Mouse (Mus musculus) C2C12 (cell line): Measurements from ENCODE around the gene Ppp2r3a. TPM values are rescaled to one million over a fixed set of nuclear protein-coding genes. Genes with fewer than 3 reads are reported as not detected.

Experiments used
- H3K27me3 ChIP-seq: one replicate; pipeline ENCODE4 v1.6.1; 2011; ENCODE audit not compliant: control insufficient read depth, insufficient read depth, insufficient read length
- H3K36me3 ChIP-seq: one replicate; pipeline ENCODE4 v1.6.1; 2011; ENCODE audit not compliant: control insufficient read depth, insufficient read depth
- H3K4me3 ChIP-seq: one replicate; pipeline ENCODE4 v1.5.1; 2011; ENCODE audit warnings: mild to moderate bottlenecking, control low read depth; ENCODE audit not compliant: poor library complexity, insufficient read depth, severe bottlenecking
- H3K79me2 ChIP-seq: one replicate; pipeline ENCODE4 v1.6.1; 2011; ENCODE audit not compliant: control insufficient read depth, insufficient read depth
- H3K79me3 ChIP-seq: one replicate; pipeline ENCODE4 v1.6.1; 2011; ENCODE audit warnings: low read depth, control low read depth
- H3ac ChIP-seq: one replicate; pipeline ENCODE3; 2011; ENCODE audit warnings: low read depth; ENCODE audit not compliant: control insufficient read depth, insufficient read length
- CEBPB ChIP-seq: IDR thresholded peaks from one replicate; pipeline ENCODE4 v1.6.1; 2011; ENCODE audit warnings: low read depth, mild to moderate bottlenecking, control low read depth, moderate library complexity
- CTCF ChIP-seq: IDR thresholded peaks from one replicate; pipeline ENCODE4 v1.5.1; 2011; ENCODE audit not compliant: control insufficient read depth, insufficient read depth, insufficient read length
- FOSL1 ChIP-seq: IDR thresholded peaks from one replicate; pipeline ENCODE4 v1.8.0; 2011; ENCODE audit warnings: mild to moderate bottlenecking, low read length; ENCODE audit not compliant: poor library complexity, insufficient read depth, severe bottlenecking
- MAX ChIP-seq: IDR thresholded peaks from one replicate; pipeline ENCODE4 v1.6.1; 2011; ENCODE audit warnings: mild to moderate bottlenecking, control low read depth
- MYOD1 ChIP-seq: IDR thresholded peaks from one replicate; pipeline ENCODE4 v1.6.1; 2011; ENCODE audit warnings: low read depth; ENCODE audit not compliant: control insufficient read depth, insufficient read length
- MYOG ChIP-seq: IDR thresholded peaks from one replicate; pipeline ENCODE4 v1.6.1; 2011; ENCODE audit not compliant: control insufficient read depth, insufficient read length; ENCODE audit errors: extremely low read depth
- USF1 ChIP-seq: IDR thresholded peaks from one replicate; pipeline ENCODE4 v1.6.1; 2011; ENCODE audit warnings: low read depth, mild to moderate bottlenecking, control low read depth, moderate library complexity
- polyA plus RNA-seq: library from polyadenylated mRNA; unstranded; fragments of >200 nt; fragmentation: generic; extraction: Trizol; gene quantifications from one replicate; pipeline ENCODE4 v1.2.1, GENCODE M21; 2012; ENCODE audit warnings: missing spikeins

Gene Ppp2r3a
- polyA plus RNA-seq, 1 experiment, result 2.4 TPM

DNA sequence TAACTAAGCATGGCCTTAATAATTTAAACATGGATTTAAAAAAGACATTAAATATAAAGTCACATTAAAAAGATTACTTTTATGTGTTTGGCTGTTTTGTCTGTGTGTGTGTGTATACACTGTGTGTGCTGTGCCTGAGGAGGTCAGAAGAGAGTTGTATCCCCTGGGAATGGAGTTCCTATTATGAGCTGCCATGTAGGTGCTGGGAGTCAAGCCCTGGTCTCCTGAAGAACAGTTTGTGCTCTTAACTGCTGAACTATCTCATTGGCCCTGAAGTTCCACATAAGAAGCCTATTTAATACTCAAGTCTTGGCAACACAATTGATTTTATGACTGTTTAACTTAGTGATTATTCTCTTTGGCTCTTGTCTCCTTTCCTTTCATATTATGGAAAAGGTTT lies 174.1 kb downstream of the Ppp2r3a start:
- TF ChIP-seq USF1 (no peak), MAX (no peak), FOSL1 (no peak), CEBPB (no peak), MYOG (no peak), MYOD1 (no peak), CTCF (no peak)
- Histone ChIP-seq H3K79me3 (peaks cover 79% of the 10 kb centered on the region), H3K4me3 (peak overlapping the region; percentile 78), H3K27me3 (no peaks in the 10 kb centered on the region), H3K79me2 (peaks cover 81% of the 10 kb centered on the region), H3K36me3 (peaks cover 24% of the 10 kb centered on the region), H3ac (no peak overlapping the region)

DNA sequence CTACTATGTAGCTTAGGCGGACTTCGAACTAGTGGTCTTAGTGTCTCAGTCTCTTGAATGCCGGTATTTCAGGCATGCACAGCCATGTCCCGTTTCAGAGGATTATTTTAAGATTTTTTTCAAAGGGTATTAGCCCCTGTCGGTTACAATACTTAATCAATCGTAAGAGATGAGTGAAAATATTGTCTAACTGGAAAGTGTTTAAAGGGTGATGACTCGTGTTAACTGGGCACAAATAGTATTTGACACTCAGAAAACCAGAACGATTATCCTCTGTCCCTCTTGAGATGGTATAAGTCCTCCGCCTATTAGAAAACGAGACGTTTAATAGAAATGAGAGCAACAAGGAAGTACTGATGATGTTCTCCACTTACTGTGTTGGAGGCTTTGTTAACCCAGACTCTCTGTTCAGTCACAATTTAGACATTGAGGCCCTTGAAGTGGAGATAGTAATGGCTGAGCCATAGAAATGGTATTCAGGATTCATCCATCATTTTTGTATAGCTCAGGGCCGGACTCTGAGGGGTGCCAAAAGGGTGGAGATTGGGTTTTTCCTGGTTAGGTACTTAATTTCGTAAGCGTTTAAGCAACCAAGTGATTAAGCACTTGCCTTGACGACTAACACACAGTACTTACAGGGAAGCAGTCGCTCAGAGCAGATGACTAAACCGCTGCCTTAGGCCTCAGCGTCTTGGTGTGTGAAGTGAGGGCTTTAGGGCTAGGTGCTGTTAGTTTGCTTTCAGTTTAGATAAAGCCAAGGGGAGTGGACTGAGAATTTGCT lies 175.3 kb downstream of the Ppp2r3a start:
- TF ChIP-seq MYOG (no peak), CEBPB (no peak), MAX (no peak), CTCF (no peak), FOSL1 (no peak), USF1 (no peak), MYOD1 (no peak)
- Histone ChIP-seq H3K36me3 (peaks cover 16% of the 10 kb centered on the region), H3K4me3 (peak overlapping the region; percentile 78), H3K79me3 (peaks cover 67% of the 10 kb centered on the region), H3ac (peak overlapping the region; percentile 41), H3K79me2 (peaks cover 69% of the 10 kb centered on the region), H3K27me3 (no peaks in the 10 kb centered on the region)

DNA sequence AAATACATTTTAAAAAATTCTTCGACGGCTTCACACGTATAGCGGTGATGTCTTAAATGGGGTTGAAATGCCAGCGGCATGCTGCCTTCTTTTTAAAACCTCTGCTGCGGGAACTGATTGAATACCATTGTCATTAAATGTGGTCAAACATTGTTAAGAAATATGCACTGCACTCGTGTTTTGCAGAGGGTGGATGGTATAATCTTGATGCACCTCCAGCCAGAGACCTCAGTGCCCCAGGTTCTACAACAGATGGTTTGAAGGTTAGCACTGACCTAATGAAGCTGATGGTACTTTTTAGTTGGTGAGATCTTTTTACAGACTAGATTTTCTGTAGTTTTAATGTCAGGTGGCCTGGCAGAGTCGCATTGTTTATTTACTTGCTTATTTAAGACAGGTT lies 175.9 kb downstream of the Ppp2r3a start:
- Histone ChIP-seq H3K36me3 (peaks cover 16% of the 10 kb centered on the region), H3K4me3 (peak overlapping the region; percentile 78), H3K79me3 (peaks cover 61% of the 10 kb centered on the region), H3K79me2 (peaks cover 63% of the 10 kb centered on the region), H3K27me3 (no peaks in the 10 kb centered on the region), H3ac (peak overlapping the region; percentile 22)
- no peak for TF ChIP-seq FOSL1
- TF ChIP-seq CEBPB, result no peak
- TF ChIP-seq USF1, result no peak
- no peak for TF ChIP-seq MYOD1
- no peak for TF ChIP-seq CTCF
- no peak for TF ChIP-seq MAX

DNA sequence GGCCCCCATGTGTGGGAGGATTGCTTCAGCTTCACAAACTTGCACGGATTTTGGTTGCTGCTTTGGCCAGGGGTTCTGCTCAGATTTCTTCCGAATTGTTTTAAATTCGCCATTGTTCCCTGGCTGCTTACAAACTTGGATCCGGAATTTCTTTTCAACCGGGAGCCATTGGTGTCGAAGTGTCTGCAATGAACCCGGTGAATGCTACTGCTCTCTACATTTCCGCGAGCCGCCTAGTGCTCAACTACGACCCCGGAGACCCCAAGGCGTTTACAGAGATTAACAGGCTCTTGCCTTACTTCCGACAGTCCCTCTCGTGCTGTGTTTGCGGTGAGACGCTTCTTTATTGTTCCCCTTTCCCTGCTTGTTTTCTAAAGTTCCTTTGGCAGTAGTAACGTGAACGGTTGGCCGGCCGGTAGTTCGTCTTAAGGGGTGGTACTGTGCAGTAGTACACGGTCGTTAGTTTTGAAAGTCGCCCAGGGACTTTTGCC lies 176.5 kb downstream of the Ppp2r3a start:
- H3K27me3 ChIP-seq, result no peaks in the 10 kb centered on the region
- peaks cover 56% of the 10 kb centered on the region for H3K79me3 ChIP-seq
- TF ChIP-seq FOSL1 (no peak), CEBPB (no peak), MYOG (no peak), CTCF (no peak), MYOD1 (no peak), MAX (no peak), USF1 (no peak)

DNA sequence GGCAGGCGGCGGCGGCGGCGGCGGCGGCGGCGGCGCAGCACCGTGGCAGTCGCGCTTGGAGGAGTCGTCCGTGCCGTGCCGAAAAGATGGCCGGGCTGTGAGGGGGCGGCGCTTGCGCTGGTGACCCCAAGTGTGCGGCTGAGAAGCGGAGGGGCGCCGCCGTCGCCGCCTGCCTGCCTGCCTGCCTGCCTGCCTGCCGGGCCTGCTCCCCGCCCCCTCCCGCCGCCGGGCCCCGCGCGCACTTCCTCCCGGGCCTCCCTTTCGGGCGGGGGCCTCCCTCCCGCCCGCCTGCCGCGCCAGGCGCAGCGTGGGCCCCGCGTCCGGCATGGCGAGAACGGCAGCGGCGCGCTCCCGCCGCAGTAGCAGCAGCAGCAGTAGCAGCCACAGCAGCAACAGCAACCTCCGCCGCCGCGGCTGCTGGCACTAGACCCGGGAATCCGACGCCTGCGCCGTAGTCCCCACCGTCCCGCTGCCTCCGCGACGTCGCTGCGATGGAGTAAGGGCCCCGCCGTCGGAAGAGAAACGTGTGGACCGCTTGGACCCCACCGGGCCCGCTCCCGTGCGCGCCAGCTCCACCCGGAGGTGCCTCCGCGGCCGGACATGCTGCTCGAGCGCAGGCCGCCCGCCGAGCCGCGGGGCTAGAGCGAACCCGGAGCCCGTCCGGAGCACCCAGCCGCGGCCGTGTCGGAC lies 177.1 kb downstream of the Ppp2r3a start:
- Histone ChIP-seq H3K36me3 (peaks cover 16% of the 10 kb centered on the region), H3K79me2 (peaks cover 51% of the 10 kb centered on the region), H3ac (peak overlapping the region; percentile 96), H3K4me3 (peak overlapping the region; percentile 78), H3K27me3 (no peaks in the 10 kb centered on the region), H3K79me3 (peaks cover 49% of the 10 kb centered on the region)
- TF ChIP-seq MYOD1 (no peak), MAX (no peak), FOSL1 (no peak), MYOG (no peak), CEBPB (no peak), USF1 (no peak), CTCF (no peak)

More for the DNA sequence above, 176.5 kb downstream of the Ppp2r3a start:
- peaks cover 16% of the 10 kb centered on the region for H3K36me3 ChIP-seq
- H3K4me3 ChIP-seq, result peak overlapping the region; percentile 78
- peak overlapping the region; percentile 96 for H3ac ChIP-seq
- peaks cover 58% of the 10 kb centered on the region for H3K79me2 ChIP-seq
